Mouse (Mus musculus) hindlimb bud, embryonic 11.5 days (tissue): ENCODE results near the gene Scgb1b20.
"Not testable (repeated sequence)": the region's sequence is repeated elsewhere in the genome, so short reads cannot be mapped to it uniquely, and the experiment has no call there.

Experiments
- DNase-seq: peaks from one replicate; pipeline ENCODE4 v3.0.0-alpha.2; 2012; ENCODE audit warnings: low read depth, low spot score; ENCODE audit errors: extremely low spot score

Gene Scgb1b20

DNA sequence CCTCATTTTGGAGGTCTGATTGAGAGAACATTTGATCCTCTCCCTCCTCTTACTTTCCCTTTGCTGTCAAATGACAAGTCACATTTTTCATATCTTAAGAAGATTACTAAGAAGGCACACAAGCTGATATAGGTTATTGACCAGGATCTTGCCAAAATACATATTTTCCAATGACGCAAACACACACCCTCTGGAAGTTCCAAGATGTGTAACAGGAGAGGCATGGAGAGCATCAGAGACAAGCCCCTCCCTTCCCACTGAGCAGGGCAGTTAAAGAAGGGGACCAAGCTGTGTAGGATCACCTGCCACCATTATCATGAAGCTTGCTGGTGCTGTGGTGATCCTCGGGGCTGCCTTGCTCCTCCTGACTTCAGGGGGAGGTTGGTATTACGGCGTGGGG, at the start of gene Scgb1b20:
Gene Scgb1b20, plus strand, starts transcription at position 301 of the 400 bp plus-strand sequence.
- not testable (repeated sequence) for DNase-seq

DNA sequence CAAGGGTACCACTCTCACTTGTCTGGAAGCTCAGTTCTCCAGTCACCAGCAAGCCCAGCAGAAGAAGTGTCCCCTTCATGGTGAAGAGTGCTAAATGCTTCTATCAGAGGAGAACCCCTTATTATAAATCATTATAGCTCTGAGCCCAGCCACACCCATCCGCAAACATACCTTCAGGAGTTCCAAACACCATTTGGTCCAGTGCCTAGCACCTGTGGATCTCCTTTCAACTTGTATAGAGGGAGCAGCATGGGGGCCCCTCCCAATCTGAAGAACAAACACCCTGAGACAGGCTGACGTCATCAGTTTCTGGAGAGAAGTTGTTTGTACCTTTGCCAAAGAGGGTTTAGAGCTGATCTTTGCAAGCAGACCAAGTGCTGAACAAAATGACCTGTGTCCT, 6.8 kb upstream of the Scgb1b20 start, which contains the start of gene Scgb2b20:
Gene Scgb2b20, minus strand, starts transcription at position 101 of the 400 bp plus-strand sequence.
- not testable (repeated sequence) for DNase-seq

DNA sequence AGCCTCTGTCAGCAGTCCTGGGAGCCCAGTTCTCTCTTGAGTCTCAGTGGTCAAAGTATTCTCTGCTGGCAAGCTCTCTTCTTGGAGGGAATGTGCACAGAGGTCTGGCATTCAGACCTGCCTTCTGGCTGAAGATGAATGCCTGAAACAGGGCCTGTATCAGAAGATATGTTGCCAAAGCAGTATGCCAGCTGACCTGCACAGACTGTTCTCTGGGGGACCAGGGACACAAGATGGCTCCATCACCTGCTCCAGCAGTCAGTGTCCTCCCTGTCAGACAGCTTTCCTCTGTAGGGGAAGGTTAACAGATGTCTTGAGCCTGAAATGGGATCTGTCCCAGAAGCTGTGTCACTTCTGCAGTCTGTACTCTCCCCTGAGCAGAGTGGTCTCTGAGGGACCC, 26.7 kb downstream of the Scgb1b20 start:
- DNase-seq: not testable (repeated sequence)

DNA sequence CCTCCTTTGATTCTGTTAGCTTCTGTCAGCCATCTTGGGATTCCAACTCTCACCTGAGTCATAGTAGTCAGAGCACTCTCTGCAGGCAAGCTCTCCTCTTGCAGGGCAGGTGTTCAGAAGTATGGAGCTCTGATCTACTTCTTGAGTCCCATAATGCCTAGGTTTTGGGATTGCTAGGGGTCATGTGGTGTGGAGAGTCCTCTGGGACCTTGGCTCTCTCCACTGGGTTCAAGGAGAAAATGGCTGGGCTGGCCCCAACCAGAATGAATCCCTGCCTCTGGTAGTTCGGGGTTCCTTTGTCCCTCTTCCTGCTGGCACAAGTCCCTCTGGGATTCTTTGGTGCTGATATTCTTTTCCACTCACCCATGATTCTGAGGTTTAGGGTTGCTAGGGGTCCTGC, 28.6 kb downstream of the Scgb1b20 start:
- DNase-seq: no peak

DNA sequence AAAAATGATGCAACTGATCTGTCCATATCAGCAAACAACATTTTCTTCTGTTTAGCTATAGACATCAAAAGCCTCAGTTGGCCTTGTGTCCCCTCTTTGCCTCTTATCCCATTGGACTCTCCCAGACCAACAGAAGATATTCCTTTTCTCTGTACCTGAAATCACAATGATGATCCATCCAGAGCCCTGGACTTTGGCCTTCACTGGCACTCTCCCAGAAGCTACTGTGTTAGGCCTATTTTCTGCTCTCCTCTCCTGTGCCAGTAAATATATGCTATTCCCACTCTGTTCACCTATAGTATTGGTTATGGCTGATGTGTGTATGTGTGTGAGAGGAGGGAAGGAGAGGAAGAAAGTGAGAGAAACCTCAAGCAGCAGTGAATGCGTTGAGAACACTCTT, 36.6 kb downstream of the Scgb1b20 start:
- DNase-seq: not testable (repeated sequence)
